Mouse (Mus musculus): ENCODE measurements around the gene Dst. TPM values are rescaled to one million over a fixed set of nuclear protein-coding genes. Genes with fewer than 3 reads are reported as not detected.

Dst gene
- polyA plus RNA-seq, 1 experiment from 2014 or later, result 29.4 TPM

GRCm38 (mm10) chr1:34244678-34245077, 336.7 kb downstream of the Dst start:
- Histone ChIP-seq H3K4me2 (no peak overlapping the region), H3K4me3 (no peak overlapping the region), H3K27me3 (no peaks in the 10 kb centered on the region), H3K9ac (no peak overlapping the region), H3K36me3 (ENCODE audit: poor library complexity, severe bottlenecking) (peaks cover 42% of the 10 kb centered on the region), H3K4me1 (no peaks in the 10 kb centered on the region), H3K9me3 (replicated peaks) (no peaks in the 10 kb centered on the region), H3K27ac (no peak overlapping the region)
- no peak for ATAC-seq
- 92% methylated on average over 10 of the region's 10 CpGs for WGBS

- no peak overlapping the region for H3K9ac ChIP-seq
- no peak overlapping the region for H3K4me2 ChIP-seq
- H3K9me3 ChIP-seq (replicated peaks), result no peaks in the 10 kb centered on the region
- H3K27ac ChIP-seq, result no peak overlapping the region
- no peak for ATAC-seq
- H3K36me3 ChIP-seq (ENCODE audit: poor library complexity, severe bottlenecking), result peaks cover 51% of the 10 kb centered on the region
- no peaks in the 10 kb centered on the region for H3K27me3 ChIP-seq
- no peak overlapping the region for H3K4me3 ChIP-seq
- no peaks in the 10 kb centered on the region for H3K4me1 ChIP-seq
- WGBS, result 92% methylated on average over 15 of the region's 15 CpGs
Observed at GRCm38 (mm10) chr1:34245951-34246641, 338.1 kb downstream of the Dst start.

GRCm38 (mm10) chr1:34246642-34246987, 338.6 kb downstream of the Dst start:
- no peak for ATAC-seq
- H3K4me3 ChIP-seq, result no peak overlapping the region
- no peaks in the 10 kb centered on the region for H3K27me3 ChIP-seq
- no peak overlapping the region for H3K9ac ChIP-seq
- no peaks in the 10 kb centered on the region for H3K4me1 ChIP-seq
- no peak overlapping the region for H3K4me2 ChIP-seq
- H3K27ac ChIP-seq, result no peak overlapping the region
- peaks cover 56% of the 10 kb centered on the region for H3K36me3 ChIP-seq (ENCODE audit: poor library complexity, severe bottlenecking)
- no peaks in the 10 kb centered on the region for H3K9me3 ChIP-seq (replicated peaks)
- 94% methylated on average over 8 of the region's 8 CpGs for WGBS

GRCm38 (mm10) chr1:34251137-34251536, 343.1 kb downstream of the Dst start:
- H3K9me3 ChIP-seq (replicated peaks), result no peaks in the 10 kb centered on the region
- no peak overlapping the region for H3K4me2 ChIP-seq
- no peak overlapping the region for H3K9ac ChIP-seq
- WGBS, result 94% methylated on average over 13 of the region's 13 CpGs
- H3K4me1 ChIP-seq, result no peaks in the 10 kb centered on the region
- no peak overlapping the region for H3K27ac ChIP-seq
- H3K4me3 ChIP-seq, result no peak overlapping the region
- no peaks in the 10 kb centered on the region for H3K27me3 ChIP-seq
- no peak for ATAC-seq
- H3K36me3 ChIP-seq (ENCODE audit: poor library complexity, severe bottlenecking), result peaks cover 69% of the 10 kb centered on the region

GRCm38 (mm10) chr1:34252267-34252666, 344.2 kb downstream of the Dst start:
- Histone ChIP-seq H3K4me3 (no peak overlapping the region), H3K27me3 (no peaks in the 10 kb centered on the region), H3K27ac (no peak overlapping the region), H3K4me2 (no peak overlapping the region), H3K9ac (no peak overlapping the region), H3K9me3 (replicated peaks) (no peaks in the 10 kb centered on the region), H3K4me1 (no peaks in the 10 kb centered on the region), H3K36me3 (ENCODE audit: poor library complexity, severe bottlenecking) (peaks cover 71% of the 10 kb centered on the region)
- ATAC-seq, result no peak
- WGBS, result 96% methylated on average over 8 of the region's 8 CpGs

GRCm38 (mm10) chr1:34253876-34254275, 345.9 kb downstream of the Dst start:
- Histone ChIP-seq H3K27ac (no peak overlapping the region), H3K9ac (no peak overlapping the region), H3K27me3 (no peaks in the 10 kb centered on the region), H3K4me2 (no peak overlapping the region), H3K4me3 (no peak overlapping the region), H3K9me3 (replicated peaks) (no peaks in the 10 kb centered on the region), H3K4me1 (no peaks in the 10 kb centered on the region), H3K36me3 (ENCODE audit: poor library complexity, severe bottlenecking) (peaks cover 78% of the 10 kb centered on the region)
- no peak for ATAC-seq
- WGBS, result 92% methylated on average over 7 of the region's 7 CpGs

- Histone ChIP-seq H3K27me3 (no peaks in the 10 kb centered on the region), H3K4me1 (no peaks in the 10 kb centered on the region), H3K4me2 (no peak overlapping the region), H3K36me3 (ENCODE audit: poor library complexity, severe bottlenecking) (peaks cover 84% of the 10 kb centered on the region), H3K9me3 (replicated peaks) (no peaks in the 10 kb centered on the region), H3K9ac (no peak overlapping the region), H3K27ac (no peak overlapping the region), H3K4me3 (no peak overlapping the region)
- WGBS, result 93% methylated on average over 8 of the region's 8 CpGs
- no peak for ATAC-seq
Observed at GRCm38 (mm10) chr1:34259898-34260297, 351.9 kb downstream of the Dst start.

GRCm38 (mm10) chr1:34261011-34261410, 353.0 kb downstream of the Dst start:
- H3K4me1 ChIP-seq, result no peaks in the 10 kb centered on the region
- no peak overlapping the region for H3K4me3 ChIP-seq
- 91% methylated on average over 11 of the region's 12 CpGs for WGBS
- peaks cover 87% of the 10 kb centered on the region for H3K36me3 ChIP-seq (ENCODE audit: poor library complexity, severe bottlenecking)
- H3K9ac ChIP-seq, result no peak overlapping the region
- H3K27ac ChIP-seq, result no peak overlapping the region
- H3K4me2 ChIP-seq, result no peak overlapping the region
- no peak for ATAC-seq
- no peaks in the 10 kb centered on the region for H3K27me3 ChIP-seq
- no peaks in the 10 kb centered on the region for H3K9me3 ChIP-seq (replicated peaks)

GRCm38 (mm10) chr1:34268520-34268919, 360.5 kb downstream of the Dst start:
- Histone ChIP-seq H3K27ac (no peak overlapping the region), H3K4me3 (no peak overlapping the region), H3K4me2 (no peak overlapping the region), H3K27me3 (no peaks in the 10 kb centered on the region), H3K9ac (no peak overlapping the region), H3K9me3 (replicated peaks) (no peaks in the 10 kb centered on the region), H3K36me3 (ENCODE audit: poor library complexity, severe bottlenecking) (peaks cover 85% of the 10 kb centered on the region), H3K4me1 (no peaks in the 10 kb centered on the region)
- WGBS, result 87% methylated on average over 13 of the region's 13 CpGs
- ATAC-seq, result no peak

GRCm38 (mm10) chr1:34269578-34269977, 361.6 kb downstream of the Dst start:
- no peaks in the 10 kb centered on the region for H3K4me1 ChIP-seq
- no peak for ATAC-seq
- H3K9me3 ChIP-seq (replicated peaks), result no peaks in the 10 kb centered on the region
- H3K4me2 ChIP-seq, result no peak overlapping the region
- 89% methylated on average over 11 of the region's 11 CpGs for WGBS
- H3K27ac ChIP-seq, result no peak overlapping the region
- no peaks in the 10 kb centered on the region for H3K27me3 ChIP-seq
- peaks cover 82% of the 10 kb centered on the region for H3K36me3 ChIP-seq (ENCODE audit: poor library complexity, severe bottlenecking)
- H3K4me3 ChIP-seq, result no peak overlapping the region
- H3K9ac ChIP-seq, result no peak overlapping the region

GRCm38 (mm10) chr1:34273922-34274321, 365.9 kb downstream of the Dst start:
- H3K4me1 ChIP-seq, result no peaks in the 10 kb centered on the region
- no peak overlapping the region for H3K9ac ChIP-seq
- H3K4me2 ChIP-seq, result no peak overlapping the region
- H3K27me3 ChIP-seq, result no peaks in the 10 kb centered on the region
- no peak for ATAC-seq
- H3K4me3 ChIP-seq, result no peak overlapping the region
- H3K27ac ChIP-seq, result no peak overlapping the region
- 92% methylated on average over 12 of the region's 12 CpGs for WGBS
- peaks cover 88% of the 10 kb centered on the region for H3K36me3 ChIP-seq (ENCODE audit: poor library complexity, severe bottlenecking)
- H3K9me3 ChIP-seq (replicated peaks), result no peaks in the 10 kb centered on the region

- WGBS, result 95% methylated on average over 13 of the region's 13 CpGs
- no peak for ATAC-seq
- peaks cover 73% of the 10 kb centered on the region for H3K36me3 ChIP-seq (ENCODE audit: poor library complexity, severe bottlenecking)
- no peak overlapping the region for H3K9ac ChIP-seq
- H3K9me3 ChIP-seq (replicated peaks), result no peaks in the 10 kb centered on the region
- H3K4me1 ChIP-seq, result no peaks in the 10 kb centered on the region
- H3K27ac ChIP-seq, result no peak overlapping the region
- H3K4me3 ChIP-seq, result no peak overlapping the region
- no peak overlapping the region for H3K4me2 ChIP-seq
- H3K27me3 ChIP-seq, result no peaks in the 10 kb centered on the region
Observed at GRCm38 (mm10) chr1:34275787-34276186, 367.8 kb downstream of the Dst start.

- Histone ChIP-seq H3K4me2 (no peak overlapping the region), H3K4me3 (no peak overlapping the region), H3K4me1 (no peaks in the 10 kb centered on the region), H3K27me3 (no peaks in the 10 kb centered on the region), H3K9ac (no peak overlapping the region), H3K9me3 (replicated peaks) (no peaks in the 10 kb centered on the region), H3K27ac (no peak overlapping the region), H3K36me3 (ENCODE audit: poor library complexity, severe bottlenecking) (peaks cover 71% of the 10 kb centered on the region)
- no peak for ATAC-seq
- WGBS, result 97% methylated on average over 7 of the region's 7 CpGs
Observed at GRCm38 (mm10) chr1:34276756-34277155, 368.7 kb downstream of the Dst start.
